Mouse (Mus musculus): ENCODE data around the gene Tacc2. TPM values are rescaled to one million over a fixed set of nuclear protein-coding genes. Genes with fewer than 3 reads are reported as not detected.

Tacc2 gene
- polyA plus RNA-seq (2012; ENCODE audit: low replicate concordance): 4.6 and 5.1 TPM in 2 replicates

DNA sequence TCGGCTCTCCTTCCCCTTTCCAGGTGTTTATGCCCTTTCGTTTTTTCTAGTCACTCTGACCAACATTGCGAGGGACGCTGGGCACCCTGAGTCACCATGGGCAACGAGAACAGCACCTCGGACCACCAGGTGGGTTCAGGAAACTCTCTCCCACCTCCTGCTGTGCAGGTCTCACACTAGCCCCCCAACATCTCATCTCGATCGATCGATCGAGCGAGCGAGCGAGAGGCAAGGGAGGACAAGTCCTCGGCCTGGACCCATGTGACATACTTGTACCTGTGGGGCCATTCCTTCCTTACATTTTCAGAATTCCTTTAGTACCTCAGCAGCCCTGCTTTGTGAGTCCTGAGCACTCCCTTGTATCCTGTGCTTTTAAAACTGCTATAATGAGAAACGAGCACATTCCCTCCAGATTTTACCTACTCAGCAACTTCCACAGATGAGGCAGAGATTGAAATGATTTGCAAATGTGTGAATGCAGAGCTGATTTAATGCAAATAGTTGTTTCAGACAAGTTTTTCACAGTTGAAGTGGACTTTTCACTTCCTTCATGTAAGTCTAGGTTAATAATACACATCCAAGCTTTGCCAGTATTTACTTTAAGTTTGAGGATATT is at the start of gene Tacc2:
Tacc2 (plus strand) TSS at position 51 of the 616 bp plus-strand sequence.

DNA sequence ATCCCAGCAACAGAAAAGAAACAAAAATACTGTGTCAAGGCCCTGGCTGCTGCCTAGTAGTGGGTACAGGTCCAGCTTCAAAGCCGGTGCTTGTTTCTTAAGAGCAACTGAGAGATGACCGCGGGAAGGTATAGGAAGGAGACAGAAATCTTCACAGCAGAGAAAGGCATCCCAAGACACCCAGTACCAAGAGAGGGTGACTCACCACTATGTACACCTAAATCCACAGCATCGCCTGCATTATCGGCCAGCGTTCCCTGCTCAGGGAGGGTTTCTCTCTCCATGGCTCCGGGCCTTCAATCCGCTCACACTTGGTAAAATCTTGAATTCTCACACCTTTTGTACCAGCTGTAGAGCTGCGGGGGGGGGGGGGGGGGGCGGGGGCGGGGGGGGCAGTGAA is 4.4 kb upstream of the Tacc2 start, which contains the start of gene Nsmce4a:
Nsmce4a (minus strand) TSS at position 298 of the 400 bp plus-strand sequence.

DNA sequence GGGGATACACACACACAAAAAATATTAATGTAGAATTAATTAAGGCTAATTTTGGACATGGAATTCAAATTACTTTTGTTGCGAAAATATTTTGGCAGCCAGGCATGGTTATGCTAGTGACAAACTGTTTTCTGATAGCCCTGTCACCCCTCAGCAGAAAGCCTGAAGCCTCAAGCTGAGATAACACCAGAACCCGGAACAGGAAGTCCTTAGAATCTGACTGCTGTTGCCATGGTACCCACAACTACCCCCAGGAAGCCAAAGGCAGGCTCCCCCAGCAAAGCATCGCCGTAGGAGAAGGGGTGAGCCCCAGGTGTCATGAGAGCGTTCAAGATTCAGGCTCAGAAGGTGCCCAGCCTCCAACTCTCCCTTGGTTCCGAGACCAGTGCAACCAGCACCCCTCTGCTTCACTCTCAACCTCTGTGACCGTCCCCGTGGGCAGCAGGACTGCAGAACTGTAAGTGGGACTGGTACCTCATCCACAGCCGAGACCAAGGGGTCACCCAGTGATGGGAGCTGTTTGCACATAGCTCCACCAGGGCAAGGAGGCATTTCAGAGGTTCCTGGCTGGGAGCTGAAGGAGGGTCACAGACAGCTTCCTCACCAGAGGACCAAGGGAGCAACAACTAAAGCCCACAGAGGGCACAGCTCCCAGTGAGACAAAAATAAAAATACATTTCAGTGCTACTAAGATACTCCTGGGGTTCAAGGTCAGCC is 196.8 kb downstream of the Tacc2 start, which contains the start of gene Btbd16:
Btbd16 (plus strand) TSS at position 156 of the 717 bp plus-strand sequence.

Other genes with a start within 250 kb of the Tacc2 start
- gene Ate1, start 57.1 kb upstream of the Tacc2 start, polyA plus RNA-seq (2012; ENCODE audit: low replicate concordance): 5.4 and 12.6 TPM in 2 replicates
- gene Nsmce4a, start 4.3 kb upstream of the Tacc2 start, polyA plus RNA-seq (2012; ENCODE audit: low replicate concordance): 98.1 and 121 TPM in 2 replicates
- gene Btbd16, start 196.6 kb downstream of the Tacc2 start, polyA plus RNA-seq (2012; ENCODE audit: low replicate concordance): 0.53 TPM in 1 of 2 replicates, not detected in the other